Mouse (Mus musculus): Measurements from ENCODE around the gene Nr1d1.

DNA sequence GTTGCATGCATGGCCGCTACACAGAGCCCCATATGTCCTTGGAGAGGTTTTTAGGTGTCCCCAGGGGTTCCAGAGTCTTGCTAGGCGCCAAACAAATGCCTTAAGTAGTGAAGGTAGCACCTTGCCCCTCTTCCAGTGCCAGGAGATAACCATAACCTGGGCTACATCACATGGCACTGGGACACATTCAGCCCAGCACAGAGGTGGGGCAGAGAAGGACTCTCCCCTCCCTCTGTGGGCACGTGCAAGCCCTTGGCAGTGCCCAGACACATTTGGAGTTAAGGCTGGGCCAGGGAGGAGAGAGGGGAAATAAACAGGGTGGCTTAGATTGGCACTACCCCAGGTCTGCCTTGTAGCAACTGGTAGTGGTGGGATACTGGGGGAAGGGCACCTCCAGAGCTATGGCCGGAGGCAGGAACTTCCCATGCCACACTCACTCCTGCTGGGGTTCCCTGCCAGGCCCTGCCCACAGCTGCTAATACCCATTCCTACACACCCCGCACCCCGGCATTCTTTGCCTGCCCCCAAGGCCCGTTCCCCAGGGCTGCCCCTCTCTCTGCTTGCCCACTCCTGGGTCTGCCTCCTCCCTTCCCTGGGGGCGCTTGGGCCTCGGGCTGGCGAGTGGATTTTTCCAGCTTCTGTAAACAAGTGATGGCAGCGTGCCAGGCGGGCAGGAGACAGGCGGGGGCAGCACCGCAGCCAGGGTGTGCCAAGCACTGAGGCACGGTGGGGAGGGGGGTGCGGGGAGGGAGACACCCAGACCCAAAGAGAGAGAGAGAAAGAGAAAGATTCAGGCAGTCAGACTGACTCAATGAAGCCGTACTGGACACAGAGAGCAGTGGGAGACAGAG is 24.6 kb downstream of the Nr1d1 start:
- no peak for TF ChIP-seq CTCF (IDR thresholded peaks at IDR 0.05; ENCODE audit: insufficient read depth, low read depth, low read length)
- TF ChIP-seq POLR2A (IDR thresholded peaks at IDR 0.05; ENCODE audit: insufficient read depth, low read depth, low read length): no peak
